Mouse (Mus musculus): Measurements from ENCODE around the gene Naa20.

Naa20 gene

DNA sequence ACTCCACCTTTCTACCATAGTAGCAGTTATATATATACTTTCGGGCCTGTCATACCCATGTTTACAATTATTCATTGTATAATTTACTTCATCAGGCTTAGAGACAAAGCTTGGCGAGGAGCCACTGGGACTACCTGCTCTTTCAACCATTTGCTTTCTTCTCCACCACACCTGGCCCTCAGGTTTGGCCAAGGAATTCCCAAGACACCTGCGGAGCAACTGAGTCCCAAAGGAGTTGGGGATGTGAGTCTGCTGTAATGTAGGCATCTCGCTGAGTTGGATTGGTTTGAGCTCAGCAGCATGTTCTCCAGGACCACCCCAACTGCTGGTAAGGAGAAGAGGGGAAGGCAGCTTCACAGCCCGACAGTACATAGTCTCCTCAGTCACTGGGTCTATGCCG lies at the start of gene Naa20:
Naa20 (plus strand) TSS at position 239 of the 400 bp plus-strand sequence.
- DNase-seq (ENCODE audit: low spot score): no peak

GRCm38 (mm10) chr2:145855831-145856230 lies 46.1 kb upstream of the Naa20 start:
- DNase-seq (ENCODE audit: low spot score): no peak

DNA sequence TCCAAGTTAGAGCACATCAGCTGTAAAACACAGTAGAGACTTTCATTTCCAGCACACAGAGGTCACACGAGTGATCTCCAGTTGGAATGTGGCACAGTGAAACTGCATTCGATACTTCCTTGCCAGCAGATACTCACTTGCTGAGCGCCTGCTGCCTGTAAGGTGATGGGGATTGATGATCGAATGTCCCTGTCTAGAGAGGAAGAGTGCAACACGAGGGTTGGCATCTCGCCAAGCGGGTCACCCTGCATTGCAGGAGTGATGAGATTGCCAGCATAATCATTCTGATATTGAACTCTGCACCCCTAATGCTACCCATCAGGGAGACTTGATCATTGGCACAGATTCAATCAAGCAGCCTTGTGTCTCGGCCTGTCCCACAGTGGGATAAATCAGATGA lies 44.0 kb upstream of the Naa20 start:
- no peak for DNase-seq (ENCODE audit: low spot score)

- DNase-seq (ENCODE audit: low spot score): peak; percentile 45
Observed at GRCm38 (mm10) chr2:145859442-145859931, 42.4 kb upstream of the Naa20 start.

- DNase-seq (ENCODE audit: low spot score): peak; percentile 77
Observed at GRCm38 (mm10) chr2:145859932-145860801, 41.7 kb upstream of the Naa20 start.

DNA sequence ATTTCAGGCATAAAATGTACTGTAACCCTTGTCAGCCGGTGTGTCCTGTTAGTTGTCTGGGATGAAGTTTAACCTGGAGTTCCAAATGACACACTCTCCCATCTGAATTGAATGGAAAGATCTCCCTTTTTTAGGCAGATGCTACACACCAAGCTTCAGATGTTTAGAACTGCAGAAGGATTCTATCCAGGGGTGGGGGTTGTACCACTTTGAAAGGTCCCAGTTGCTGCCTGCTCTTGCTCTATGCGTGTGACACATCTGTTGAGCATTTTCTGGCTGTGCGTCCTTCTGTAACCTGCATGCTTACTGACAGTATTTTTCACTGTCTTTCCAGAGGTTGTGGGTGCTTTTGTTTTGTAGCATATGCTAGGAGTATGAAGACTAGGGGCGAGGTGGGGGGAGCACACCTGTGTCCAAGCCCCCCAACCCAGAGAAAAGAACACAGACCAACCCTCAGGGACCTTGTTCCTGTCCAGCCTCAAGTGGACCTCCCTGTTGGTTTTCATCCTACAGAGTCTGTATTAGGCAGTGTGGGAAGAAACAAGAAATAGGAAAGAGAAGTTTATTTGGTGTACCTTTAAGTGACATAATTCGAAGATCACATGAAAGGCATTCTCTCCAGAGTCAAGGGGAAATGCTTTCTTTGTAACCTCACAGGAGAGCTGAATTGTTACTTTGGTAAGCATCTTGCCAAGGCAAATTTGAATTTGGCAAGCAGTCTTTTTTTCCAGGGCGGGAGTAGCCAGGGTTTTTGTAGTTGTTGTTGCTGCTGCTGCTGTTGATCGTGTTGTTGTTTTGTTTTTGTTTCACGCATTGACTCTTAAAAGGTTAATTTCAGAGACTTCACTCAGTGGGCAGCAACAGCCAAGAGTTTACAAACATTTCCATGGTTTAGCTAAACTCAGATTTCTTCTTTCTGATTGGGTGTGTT lies 40.4 kb upstream of the Naa20 start:
- no peak for DNase-seq (ENCODE audit: low spot score)

DNA sequence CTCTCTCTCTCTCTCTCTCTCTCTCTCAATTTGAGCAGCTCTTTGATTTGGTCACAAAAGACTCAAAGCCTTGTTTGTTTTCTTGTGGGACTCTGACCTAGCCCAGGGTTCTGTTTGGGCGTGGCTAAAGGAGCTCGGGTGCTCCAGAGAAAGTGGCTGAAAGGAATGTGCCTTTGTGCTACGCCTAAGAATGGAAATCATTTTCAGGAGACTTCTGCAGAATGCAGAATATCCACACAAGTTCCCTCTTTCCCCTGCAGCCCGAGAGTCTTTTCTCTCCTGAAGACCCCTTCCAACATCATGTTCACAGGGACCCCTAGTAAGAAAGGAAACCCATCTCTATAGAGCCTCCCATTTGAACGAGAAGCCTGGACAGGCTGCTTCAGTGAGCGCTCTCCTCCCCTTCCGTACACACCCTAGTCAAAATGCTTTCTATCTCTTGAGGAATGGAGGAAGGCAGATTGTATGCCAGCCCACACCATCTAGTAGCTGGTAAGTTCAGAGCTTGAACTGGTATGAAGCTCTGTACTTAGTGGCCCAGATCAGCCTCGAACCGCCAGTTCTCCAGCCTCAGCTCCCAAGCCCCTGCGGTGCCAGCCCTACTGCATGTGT lies 39.6 kb upstream of the Naa20 start:
- no peak for DNase-seq (ENCODE audit: low spot score)

- DNase-seq (ENCODE audit: low spot score): no peak
Observed at GRCm38 (mm10) chr2:145865344-145865743, 36.6 kb upstream of the Naa20 start.

GRCm38 (mm10) chr2:145866238-145866637 lies 35.7 kb upstream of the Naa20 start:
- no peak for DNase-seq (ENCODE audit: low spot score)

GRCm38 (mm10) chr2:145866695-145867449 lies 35.0 kb upstream of the Naa20 start:
- DNase-seq (ENCODE audit: low spot score): no peak

- no peak for DNase-seq (ENCODE audit: low spot score)
Observed at GRCm38 (mm10) chr2:145871308-145871707, 30.6 kb upstream of the Naa20 start.

DNA sequence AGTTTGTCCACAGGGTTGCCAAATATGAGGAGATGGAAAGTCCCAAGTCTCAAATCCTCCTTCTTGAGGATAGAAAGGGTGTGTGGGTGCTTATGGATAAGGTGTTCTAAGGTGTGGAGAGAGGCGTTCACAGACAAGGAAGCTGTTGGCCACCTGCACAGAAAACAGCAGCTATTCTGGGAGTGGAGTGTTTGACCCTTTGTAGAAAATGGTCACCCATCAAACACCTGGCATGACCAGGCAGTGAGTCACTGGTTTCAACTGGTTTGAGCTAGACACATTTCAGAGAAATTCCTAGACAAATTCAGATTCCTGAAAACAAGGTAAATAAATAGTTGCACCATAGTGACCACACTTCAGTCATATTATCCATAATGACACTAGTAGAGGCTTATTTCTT lies 29.8 kb upstream of the Naa20 start:
- no peak for DNase-seq (ENCODE audit: low spot score)

- DNase-seq (ENCODE audit: low spot score): no peak
Observed at GRCm38 (mm10) chr2:145873953-145874352, 27.9 kb upstream of the Naa20 start.

DNA sequence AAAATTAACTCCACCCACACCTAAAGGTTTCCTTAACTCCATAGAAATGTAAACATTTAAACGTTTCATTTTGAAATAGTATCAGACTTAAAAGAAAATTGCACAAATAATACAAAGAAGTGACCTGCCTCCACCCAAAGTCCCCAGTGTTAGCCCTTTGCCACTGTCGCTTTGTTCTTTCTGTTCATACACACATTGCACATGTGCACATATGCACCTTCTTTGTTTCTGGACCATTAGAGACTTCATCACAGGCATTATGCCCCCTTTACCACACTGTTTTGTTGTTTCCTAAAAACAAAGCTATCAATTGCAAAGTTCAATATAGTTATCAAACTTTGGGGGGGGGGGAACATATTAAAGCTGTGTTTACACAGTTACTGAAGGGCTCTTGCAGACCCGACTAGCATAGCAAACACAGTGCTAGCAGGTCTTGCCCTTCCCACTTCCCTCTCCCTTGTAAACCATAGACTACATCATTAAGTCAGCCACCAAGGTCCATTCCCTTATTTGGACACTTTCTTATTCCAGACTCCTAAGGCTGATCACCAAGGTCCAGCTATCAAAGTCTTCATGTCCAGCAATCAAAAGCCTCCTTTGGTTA lies 26.9 kb upstream of the Naa20 start:
- DNase-seq (ENCODE audit: low spot score): no peak

- no peak for DNase-seq (ENCODE audit: low spot score)
Observed at GRCm38 (mm10) chr2:145877191-145877590, 24.7 kb upstream of the Naa20 start.

DNA sequence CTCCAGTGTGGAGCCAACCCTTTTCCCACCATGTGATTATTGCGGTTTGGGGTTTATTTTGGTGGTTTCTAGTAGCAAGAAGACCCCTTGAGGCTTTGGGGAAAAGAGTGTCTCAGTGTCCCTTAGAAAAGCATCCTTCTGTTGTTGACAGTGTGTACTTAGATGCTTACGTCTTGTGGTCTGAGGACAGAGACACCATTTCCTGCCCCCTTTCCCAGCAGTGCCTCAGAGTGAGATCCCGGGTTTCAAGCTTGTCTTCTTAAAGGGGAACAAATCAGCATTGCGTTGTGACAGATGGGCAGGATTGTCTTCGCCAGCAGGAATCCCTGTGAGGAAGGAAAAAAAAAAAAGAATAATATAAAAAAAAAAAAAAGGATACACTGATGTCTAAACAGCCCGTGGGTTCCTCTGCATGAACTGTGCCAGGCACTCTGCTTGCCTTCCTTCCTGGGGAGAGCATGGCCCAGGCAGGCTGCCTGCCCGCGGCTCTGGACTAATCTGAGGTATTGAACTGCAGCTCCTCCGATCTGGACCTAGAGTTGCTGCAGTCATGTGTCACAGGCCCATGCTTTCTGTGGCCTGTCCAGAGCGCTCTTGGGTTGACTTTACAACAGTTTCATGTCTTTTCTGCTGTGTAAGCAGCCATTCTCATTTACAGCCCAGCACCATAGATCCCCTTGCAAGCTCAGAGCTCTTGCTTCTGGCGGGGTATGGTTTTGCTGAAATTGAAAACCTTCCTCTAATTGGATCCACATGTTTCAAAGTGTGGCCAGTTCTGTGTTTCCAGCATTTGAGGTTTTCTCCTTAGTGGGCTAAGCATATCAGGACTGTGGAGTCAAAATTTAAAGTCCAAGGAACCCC lies 20.8 kb upstream of the Naa20 start:
- no peak for DNase-seq (ENCODE audit: low spot score)

DNA sequence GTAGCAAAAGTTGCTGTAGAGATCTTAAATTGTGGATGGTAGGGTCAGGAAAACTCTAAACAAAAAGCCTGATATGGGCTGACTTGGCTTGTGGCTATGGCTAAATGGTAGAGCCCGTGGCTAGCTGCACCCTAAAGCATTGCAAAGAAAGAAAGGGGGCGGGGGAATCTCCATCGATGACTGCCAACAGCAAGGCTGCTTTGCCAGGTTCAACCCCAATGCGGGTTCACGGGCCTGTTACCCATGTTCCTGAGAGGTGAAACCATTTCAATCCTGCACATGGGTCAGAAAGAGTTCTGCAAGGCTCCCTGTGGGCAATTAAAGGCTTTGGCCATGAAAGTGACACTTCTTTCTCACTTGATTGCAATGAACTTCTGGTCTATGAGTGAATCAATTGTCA lies 20.0 kb upstream of the Naa20 start:
- DNase-seq (ENCODE audit: low spot score): no peak

GRCm38 (mm10) chr2:145882398-145882797 lies 19.5 kb upstream of the Naa20 start:
- no peak for DNase-seq (ENCODE audit: low spot score)

DNA sequence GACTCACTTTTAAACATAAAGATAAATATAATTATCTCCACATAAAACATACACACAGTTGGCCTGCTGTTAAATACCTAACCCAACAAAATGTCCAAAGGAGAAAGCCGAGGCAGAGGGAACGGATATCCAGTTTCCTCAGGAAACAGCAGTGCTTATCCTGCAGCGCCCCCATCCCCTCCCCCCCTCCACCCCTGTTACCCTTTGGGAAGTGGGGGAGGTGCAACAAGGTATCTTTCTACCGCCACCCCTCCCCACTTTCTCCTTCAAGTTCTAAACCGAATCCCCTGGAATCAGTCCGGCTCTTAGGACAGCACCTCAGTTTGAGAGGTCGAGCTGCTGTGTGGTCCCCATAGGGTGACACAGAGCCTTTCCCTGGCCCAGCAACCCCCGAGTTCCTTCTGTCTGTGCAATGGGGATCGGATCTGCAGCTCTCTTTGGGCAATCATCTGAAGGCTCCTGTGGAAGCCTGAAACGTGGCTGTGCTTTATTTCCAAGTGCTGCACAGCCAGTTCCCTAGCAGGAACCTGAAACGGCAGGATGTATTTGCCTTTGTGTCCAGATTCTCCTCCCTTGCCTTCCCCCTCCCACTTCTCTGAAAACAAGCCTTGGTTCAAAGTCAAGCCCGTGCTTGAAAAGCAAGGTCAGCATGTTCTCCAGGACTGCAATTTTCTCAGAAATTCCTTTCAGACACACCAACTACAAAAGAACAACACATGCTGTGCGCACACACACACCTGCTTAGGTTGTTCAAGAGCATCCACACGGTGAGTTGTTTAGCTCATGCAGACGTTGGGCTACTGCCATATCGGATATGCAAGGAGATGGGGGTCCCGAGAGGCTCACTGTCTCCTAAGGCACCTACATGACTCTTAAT lies 17.6 kb upstream of the Naa20 start:
- no peak for DNase-seq (ENCODE audit: low spot score)

All from ovary, postnatal 14 days (tissue).